Mouse (Mus musculus) ES-E14 (cell line): Measurements from ENCODE around the gene Clmn. TPM values are rescaled to one million over a fixed set of nuclear protein-coding genes. Genes with fewer than 3 reads are reported as not detected.

Experiments
- DNase-seq: peaks from one replicate; pipeline ENCODE4 v3.0.0-alpha.2; 2013; ENCODE audit warnings: low read depth, low spot score
- H3K27ac ChIP-seq: 2 replicates; pipeline ENCODE4 v1.5.1; 2012; ENCODE audit warnings: low read depth, mild to moderate bottlenecking, low read length, moderate library complexity, mixed read lengths; ENCODE audit not compliant: poor library complexity, insufficient read depth, severe bottlenecking
- H3K36me3 ChIP-seq: 2 replicates; pipeline ENCODE4 v1.6.1; 2012; ENCODE audit warnings: mild to moderate bottlenecking, low read length, moderate library complexity, mixed read lengths; ENCODE audit not compliant: control insufficient read depth, poor library complexity, insufficient read depth, severe bottlenecking
- H3K4me1 ChIP-seq, 2 experiments: fragments of 150-350 bp in 1 of 2; sonication (generic) in 1 of 2; 2 replicates each; pipeline ENCODE4 v1.6.1; 2012; ENCODE audit warnings: low read length in 2 of 2, mild to moderate bottlenecking in 1 of 2, mixed read lengths in 1 of 2; ENCODE audit not compliant: control insufficient read depth in 2 of 2, insufficient read depth in 2 of 2, poor library complexity in 1 of 2
- H3K4me3 ChIP-seq, 2 experiments: fragments of 150-350 bp in 1 of 2; sonication (generic) in 1 of 2; 2 replicates each; pipeline ENCODE4 v1.5.1; 2012; ENCODE audit warnings: low read length in 2 of 2, low read depth in 1 of 2, mild to moderate bottlenecking in 1 of 2, mixed read lengths in 1 of 2; ENCODE audit not compliant: insufficient read depth in 1 of 2, poor library complexity in 1 of 2, severe bottlenecking in 1 of 2
- H3K9ac ChIP-seq: 2 replicates; pipeline ENCODE4 v1.6.1; 2012; ENCODE audit warnings: low read depth, mild to moderate bottlenecking, low read length, mixed read lengths; ENCODE audit not compliant: poor library complexity, insufficient read depth, severe bottlenecking
- H3K9me3 ChIP-seq: fragments of 150-350 bp; sonication (generic); 2 replicates; pipeline ENCODE4 v1.6.1; 2012; ENCODE audit warnings: low read depth, mild to moderate bottlenecking, low read length; ENCODE audit not compliant: control insufficient read depth, insufficient read depth
- CHD2 ChIP-seq: IDR thresholded peaks from 2 replicates; pipeline ENCODE4 v1.6.1; 2014; ENCODE audit warnings: mild to moderate bottlenecking, low read depth, low read length, inconsistent platforms
- HCFC1 ChIP-seq: IDR thresholded peaks from 2 replicates; pipeline ENCODE4 v1.6.1; 2012; ENCODE audit warnings: low read length, inconsistent platforms, borderline replicate concordance; ENCODE audit not compliant: insufficient read depth
- MAFK ChIP-seq: IDR thresholded peaks from 2 replicates; pipeline ENCODE4 v1.6.1; 2014; ENCODE audit warnings: mild to moderate bottlenecking, low read depth, low read length, inconsistent platforms; ENCODE audit not compliant: insufficient read depth
- ZC3H11A ChIP-seq: IDR thresholded peaks from 2 replicates; pipeline ENCODE4 v1.6.1; 2012; ENCODE audit warnings: low read depth, mild to moderate bottlenecking, inconsistent platforms, low read length, borderline replicate concordance
- ZNF384 ChIP-seq: IDR thresholded peaks from 2 replicates; pipeline ENCODE4 v1.6.1; 2012; ENCODE audit warnings: low read depth, low read length, inconsistent platforms
- in situ Hi-C, 2 experiments: fragments of 600-800 bp; cut with MboI; formaldehyde crosslinking; loops; one replicate each; pipeline ENCODE4 v1.15.1; 2025; ENCODE audit warnings: low sequenced_read_pairs in 2 of 2, inconsistent platforms in 1 of 2; ENCODE audit not compliant: unreplicated experiment in 2 of 2
- total RNA-seq: library from RNA; depleted of rRNA; stranded (reverse); fragments of 300-350 nt; gene quantifications from 2 replicates; pipeline ENCODE4 v1.2.3, GENCODE M21; 2012

The Clmn gene
- total RNA-seq, 1 experiment = 3.1 TPM

GRCm38 (mm10) chr12:104808421-104809067 is 56.3 kb downstream of the Clmn start:
- H3K36me3 ChIP-seq = no peaks in the 10 kb centered on the region
- no peaks in the 10 kb centered on the region for H3K4me1 ChIP-seq
- no peak for DNase-seq
- no peak overlapping the region for H3K4me3 ChIP-seq
- no peak overlapping the region for H3K27ac ChIP-seq
- H3K9me3 ChIP-seq = no peaks in the 10 kb centered on the region
- in situ Hi-C loops = no loop called here
- H3K9ac ChIP-seq = no peak overlapping the region
- no peak for TF ChIP-seq CHD2

- no peak for DNase-seq
- H3K27ac ChIP-seq = no peak overlapping the region
- no peak overlapping the region for H3K4me3 ChIP-seq
- TF ChIP-seq HCFC1 (no peak), CHD2 (no peak), ZNF384 (no peak), MAFK (no peak), ZC3H11A (no peak)
- no peak overlapping the region for H3K9ac ChIP-seq
- H3K9me3 ChIP-seq = no peaks in the 10 kb centered on the region
- in situ Hi-C loops = no loop called here
- no peaks in the 10 kb centered on the region for H3K4me1 ChIP-seq
- H3K36me3 ChIP-seq = no peaks in the 10 kb centered on the region
Measured at GRCm38 (mm10) chr12:104806680-104807375, 58.0 kb downstream of the Clmn start.

GRCm38 (mm10) chr12:104801494-104802260 is 63.2 kb downstream of the Clmn start:
- Histone ChIP-seq H3K4me1 (no peaks in the 10 kb centered on the region), H3K27ac (no peak overlapping the region), H3K36me3 (no peaks in the 10 kb centered on the region; the same call in 1 of the 2 replicates), H3K9me3 (no peaks in the 10 kb centered on the region), H3K4me3 (no peak overlapping the region), H3K9ac (no peak overlapping the region)
- in situ Hi-C loops = no loop called here
- TF ChIP-seq HCFC1 = no peak
- TF ChIP-seq ZC3H11A = no peak
- no peak for DNase-seq

- TF ChIP-seq ZC3H11A = no peak
- TF ChIP-seq CHD2 = no peak
- no peak for TF ChIP-seq HCFC1
- no peak for TF ChIP-seq MAFK
- TF ChIP-seq ZNF384 = no peak
- Histone ChIP-seq H3K27ac (no peak overlapping the region), H3K9ac (no peak overlapping the region), H3K9me3 (no peaks in the 10 kb centered on the region), H3K36me3 (no peaks in the 10 kb centered on the region; the same call in 1 of the 2 replicates), H3K4me3 (no peak overlapping the region), H3K4me1 (peaks cover 0 to 7% of the 10 kb centered on the region in 2 experiments; a peak in 1 of 4 replicates)
- in situ Hi-C loops = no loop called here
- DNase-seq = no peak
Measured at GRCm38 (mm10) chr12:104799365-104799764, 65.5 kb downstream of the Clmn start.
